Mouse (Mus musculus): ENCODE data around the gene Grin3a. TPM values are rescaled to one million over a fixed set of nuclear protein-coding genes. Genes with fewer than 3 reads are reported as not detected.

The Grin3a gene
- polyA plus RNA-seq, 1 experiment from 2014 or later = 0.31 TPM

- 97% methylated on average over 2 of the region's 2 CpGs for WGBS
- Histone ChIP-seq H3K27ac (replicated peaks) (no peak overlapping the region), H3K4me1 (no peaks in the 10 kb centered on the region), H3K4me3 (no peak overlapping the region), H3K9me3 (replicated peaks) (no peaks in the 10 kb centered on the region), H3K36me3 (no peaks in the 10 kb centered on the region), H3K27me3 (ENCODE audit: low read depth, poor library complexity, severe bottlenecking) (no peaks in the 10 kb centered on the region)
- DNase-seq (ENCODE audit: low spot score) = no peak
These were observed 103.6 kb downstream of the Grin3a start for GRCm38 (mm10) chr4:49741942-49742341.

- H3K36me3 ChIP-seq = no peaks in the 10 kb centered on the region
These were observed 104.5 kb downstream of the Grin3a start for GRCm38 (mm10) chr4:49740796-49741766.

GRCm38 (mm10) chr4:49739561-49739960, 106.0 kb downstream of the Grin3a start:
- WGBS = 86% methylated on average over 1 of the region's 1 CpGs
- no peak overlapping the region for H3K4me3 ChIP-seq
- H3K9me3 ChIP-seq (replicated peaks) = no peaks in the 10 kb centered on the region
- no peaks in the 10 kb centered on the region for H3K4me1 ChIP-seq
- no peak for DNase-seq (ENCODE audit: low spot score)
- no peaks in the 10 kb centered on the region for H3K27me3 ChIP-seq (ENCODE audit: low read depth, poor library complexity, severe bottlenecking)
- no peaks in the 10 kb centered on the region for H3K36me3 ChIP-seq
- no peak overlapping the region for H3K27ac ChIP-seq (replicated peaks)

More at GRCm38 (mm10) chr4:49740796-49741766, 104.5 kb downstream of the Grin3a start:
- no peaks in the 10 kb centered on the region for H3K4me1 ChIP-seq
- no peak overlapping the region for H3K4me3 ChIP-seq
- H3K27me3 ChIP-seq (ENCODE audit: low read depth, poor library complexity, severe bottlenecking) = no peaks in the 10 kb centered on the region
- no peak overlapping the region for H3K27ac ChIP-seq (replicated peaks)
- no peaks in the 10 kb centered on the region for H3K9me3 ChIP-seq (replicated peaks)
- 90% methylated on average over 5 of the region's 5 CpGs for WGBS
- no peak for DNase-seq (ENCODE audit: low spot score)

- Histone ChIP-seq H3K4me3 (no peak overlapping the region), H3K36me3 (no peaks in the 10 kb centered on the region), H3K27me3 (ENCODE audit: low read depth, poor library complexity, severe bottlenecking) (no peaks in the 10 kb centered on the region), H3K9me3 (replicated peaks) (no peaks in the 10 kb centered on the region), H3K4me1 (peaks cover 9% of the 10 kb centered on the region), H3K27ac (replicated peaks) (no peak overlapping the region)
- 45% methylated on average over 3 of the region's 3 CpGs for WGBS
- DNase-seq (ENCODE audit: low spot score) = no peak
These were observed 116.2 kb downstream of the Grin3a start for GRCm38 (mm10) chr4:49729326-49729725.

- DNase-seq (ENCODE audit: low spot score) = no peak
These were observed 121.6 kb downstream of the Grin3a start for GRCm38 (mm10) chr4:49723908-49724307.

GRCm38 (mm10) chr4:49691405-49692194, 153.9 kb downstream of the Grin3a start:
- no peak overlapping the region for H3K4me3 ChIP-seq
- no peak overlapping the region for H3K27ac ChIP-seq (replicated peaks)
- H3K27me3 ChIP-seq (ENCODE audit: low read depth, poor library complexity, severe bottlenecking) = no peaks in the 10 kb centered on the region
- 56% methylated on average over 12 of the region's 12 CpGs for WGBS
- H3K4me1 ChIP-seq = 0 out of 2 replicates have a peak, but pooled peaks cover 4% of the 10 kb centered on the region
- no peaks in the 10 kb centered on the region for H3K36me3 ChIP-seq
- no peaks in the 10 kb centered on the region for H3K9me3 ChIP-seq (replicated peaks)
- DNase-seq (ENCODE audit: low spot score) = no peak

More at GRCm38 (mm10) chr4:49723908-49724307, 121.6 kb downstream of the Grin3a start:
- Histone ChIP-seq H3K36me3 (no peaks in the 10 kb centered on the region), H3K4me1 (peaks cover 1% of the 10 kb centered on the region; the same call in 1 of the 2 replicates), H3K27ac (replicated peaks) (no peak overlapping the region), H3K4me3 (no peak overlapping the region), H3K9me3 (replicated peaks) (no peaks in the 10 kb centered on the region), H3K27me3 (ENCODE audit: low read depth, poor library complexity, severe bottlenecking) (no peaks in the 10 kb centered on the region)
- WGBS = 94% methylated on average over 2 of the region's 2 CpGs

- no peak overlapping the region for H3K27ac ChIP-seq (replicated peaks)
These were observed 156.8 kb downstream of the Grin3a start for GRCm38 (mm10) chr4:49688594-49689288.

GRCm38 (mm10) chr4:49681812-49682211, 163.7 kb downstream of the Grin3a start, which contains the start of gene Ppp3r2:
Ppp3r2 (minus strand) TSS chr4:49682024.
- Histone ChIP-seq H3K36me3 (no peaks in the 10 kb centered on the region), H3K27ac (replicated peaks) (no peak within 1 kb of the TSS), H3K4me3 (no peak within 1 kb of the TSS), H3K27me3 (ENCODE audit: low read depth, poor library complexity, severe bottlenecking) (no peaks in the 10 kb centered on the region), H3K9me3 (replicated peaks) (no peaks in the 10 kb centered on the region), H3K4me1 (no peaks in the 10 kb centered on the region)
- 90% methylated on average over 13 of the region's 13 CpGs for WGBS
- no peak for DNase-seq (ENCODE audit: low spot score)

More at GRCm38 (mm10) chr4:49688594-49689288, 156.8 kb downstream of the Grin3a start:
- Histone ChIP-seq H3K9me3 (replicated peaks) (no peaks in the 10 kb centered on the region), H3K36me3 (no peaks in the 10 kb centered on the region), H3K4me1 (0 out of 2 replicates have a peak, but pooled peaks cover 4% of the 10 kb centered on the region), H3K4me3 (no peak overlapping the region), H3K27me3 (ENCODE audit: low read depth, poor library complexity, severe bottlenecking) (no peaks in the 10 kb centered on the region)
- DNase-seq (ENCODE audit: low spot score) = peak; percentile 48
- 26% methylated on average over 9 of the region's 9 CpGs for WGBS

GRCm38 (mm10) chr4:49680171-49680875, 165.2 kb downstream of the Grin3a start:
- no peaks in the 10 kb centered on the region for H3K36me3 ChIP-seq
- no peak overlapping the region for H3K4me3 ChIP-seq
- H3K27ac ChIP-seq (replicated peaks) = no peak overlapping the region
- no peak for DNase-seq (ENCODE audit: low spot score)
- no peaks in the 10 kb centered on the region for H3K27me3 ChIP-seq (ENCODE audit: low read depth, poor library complexity, severe bottlenecking)
- WGBS = 91% methylated on average over 11 of the region's 11 CpGs
- H3K4me1 ChIP-seq = no peaks in the 10 kb centered on the region
- H3K9me3 ChIP-seq (replicated peaks) = no peaks in the 10 kb centered on the region

- Histone ChIP-seq H3K9me3 (replicated peaks) (no peaks in the 10 kb centered on the region), H3K36me3 (no peaks in the 10 kb centered on the region), H3K27me3 (ENCODE audit: low read depth, poor library complexity, severe bottlenecking) (no peaks in the 10 kb centered on the region), H3K4me1 (no peaks in the 10 kb centered on the region), H3K27ac (replicated peaks) (no peak overlapping the region), H3K4me3 (no peak overlapping the region)
- no peak for DNase-seq (ENCODE audit: low spot score)
- 78% methylated on average over 7 of the region's 7 CpGs for WGBS
These were observed 168.8 kb downstream of the Grin3a start for GRCm38 (mm10) chr4:49676790-49677189.

GRCm38 (mm10) chr4:49676071-49676470, 169.5 kb downstream of the Grin3a start:
- H3K4me1 ChIP-seq = no peaks in the 10 kb centered on the region
- WGBS = 89% methylated on average over 6 of the region's 6 CpGs
- H3K9me3 ChIP-seq (replicated peaks) = no peaks in the 10 kb centered on the region
- no peak overlapping the region for H3K27ac ChIP-seq (replicated peaks)
- H3K4me3 ChIP-seq = no peak overlapping the region
- no peaks in the 10 kb centered on the region for H3K27me3 ChIP-seq (ENCODE audit: low read depth, poor library complexity, severe bottlenecking)
- no peak for DNase-seq (ENCODE audit: low spot score)
- H3K36me3 ChIP-seq = no peaks in the 10 kb centered on the region

- Histone ChIP-seq H3K36me3 (peaks cover 37% of the 10 kb centered on the region), H3K27me3 (ENCODE audit: low read depth, poor library complexity, severe bottlenecking) (no peaks in the 10 kb centered on the region), H3K27ac (replicated peaks) (no peak overlapping the region), H3K4me3 (no peak overlapping the region), H3K4me1 (no peaks in the 10 kb centered on the region), H3K9me3 (replicated peaks) (no peaks in the 10 kb centered on the region)
- 87% methylated on average over 5 of the region's 5 CpGs for WGBS
- DNase-seq (ENCODE audit: low spot score) = no peak
These were observed 180.7 kb downstream of the Grin3a start for GRCm38 (mm10) chr4:49664850-49665249.
